Mouse (Mus musculus): ENCODE results near the gene Arhgap15. TPM values are rescaled to one million over a fixed set of nuclear protein-coding genes. Genes with fewer than 3 reads are reported as not detected.
"Not testable (repeated sequence)": the region's sequence is repeated elsewhere in the genome, so short reads cannot be mapped to it uniquely, and the experiment has no call there.

Gene Arhgap15
- polyA plus RNA-seq, 1 experiment = 1.7 TPM

- 26% methylated on average over 3 of the region's 3 CpGs for WGBS
- TF ChIP-seq CTCF (conservative IDR thresholded peaks at IDR 0.05; ENCODE audit: insufficient read depth, insufficient read length, low read depth, low read length) (no peak), POLR2A (IDR thresholded peaks at IDR 0.05; ENCODE audit: low read depth, low read length) (no peak)
- no peak for DNase-seq
- H3K27ac ChIP-seq (ENCODE audit: insufficient read depth, low read depth, low read length) = no peak overlapping the region
- no peaks in the 10 kb centered on the region for H3K36me3 ChIP-seq (ENCODE audit: control insufficient read depth, insufficient read depth, low read length)
- no peaks in the 10 kb centered on the region for H3K4me1 ChIP-seq (ENCODE audit: control insufficient read depth, insufficient read depth, low read length)
- H3K27me3 ChIP-seq (replicated peaks; ENCODE audit: control insufficient read depth, insufficient read depth, low read length) = no peaks in the 10 kb centered on the region
- no peak overlapping the region for H3K4me3 ChIP-seq (ENCODE audit: insufficient read depth, low read depth, low read length)
Observed at GRCm38 (mm10) chr2:43732396-43732795, 16.2 kb upstream of the Arhgap15 start.

- not testable (repeated sequence) for H3K27ac ChIP-seq (ENCODE audit: insufficient read depth, low read depth, low read length); H3K27me3 ChIP-seq (replicated peaks; ENCODE audit: control insufficient read depth, insufficient read depth, low read length); DNase-seq; H3K36me3 ChIP-seq (ENCODE audit: control insufficient read depth, insufficient read depth, low read length); H3K4me3 ChIP-seq (ENCODE audit: insufficient read depth, low read depth, low read length); H3K4me1 ChIP-seq (ENCODE audit: control insufficient read depth, insufficient read depth, low read length)
- 93% methylated on average over 4 of the region's 4 CpGs for WGBS
Observed at GRCm38 (mm10) chr2:43735071-43735470, 13.6 kb upstream of the Arhgap15 start.

DNA sequence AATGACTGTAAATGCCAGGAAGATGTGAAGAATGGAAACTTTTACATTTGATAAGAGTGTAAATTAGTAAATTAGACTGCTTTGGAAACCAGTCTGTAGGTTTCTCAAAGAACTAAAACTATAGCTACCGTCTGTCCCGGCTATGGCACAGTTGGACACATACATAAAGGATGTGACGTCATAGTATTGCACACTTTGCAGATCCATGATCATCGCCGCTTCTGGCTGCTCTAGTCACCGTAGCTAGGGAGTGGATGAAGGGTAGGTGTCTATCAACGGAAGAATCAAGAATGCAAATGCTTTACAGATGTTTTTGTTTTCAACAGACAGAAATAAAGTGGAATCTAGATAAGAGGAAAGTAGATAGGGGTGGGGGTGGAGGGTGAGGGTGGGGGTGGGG is 11.1 kb upstream of the Arhgap15 start:
- no peaks in the 10 kb centered on the region for H3K4me1 ChIP-seq (ENCODE audit: control insufficient read depth, insufficient read depth, low read length)
- no peaks in the 10 kb centered on the region for H3K27me3 ChIP-seq (replicated peaks; ENCODE audit: control insufficient read depth, insufficient read depth, low read length)
- 88% methylated on average over 7 of the region's 7 CpGs for WGBS
- no peak overlapping the region for H3K27ac ChIP-seq (ENCODE audit: insufficient read depth, low read depth, low read length)
- no peak for DNase-seq
- no peak for TF ChIP-seq CTCF (conservative IDR thresholded peaks at IDR 0.05; ENCODE audit: insufficient read depth, insufficient read length, low read depth, low read length)
- no peak for TF ChIP-seq POLR2A (IDR thresholded peaks at IDR 0.05; ENCODE audit: low read depth, low read length)
- H3K4me3 ChIP-seq (ENCODE audit: insufficient read depth, low read depth, low read length) = no peak overlapping the region
- no peaks in the 10 kb centered on the region for H3K36me3 ChIP-seq (ENCODE audit: control insufficient read depth, insufficient read depth, low read length)

GRCm38 (mm10) chr2:43738562-43739112 is 10.0 kb upstream of the Arhgap15 start:
- 85% methylated on average over 10 of the region's 10 CpGs for WGBS
- no peak for TF ChIP-seq CTCF (conservative IDR thresholded peaks at IDR 0.05; ENCODE audit: insufficient read depth, insufficient read length, low read depth, low read length)
- TF ChIP-seq POLR2A (IDR thresholded peaks at IDR 0.05; ENCODE audit: low read depth, low read length) = no peak
- H3K4me3 ChIP-seq (ENCODE audit: insufficient read depth, low read depth, low read length) = no peak overlapping the region
- DNase-seq = peak; percentile 11
- peak overlapping the region; percentile 41; the same call in 1 of the 2 replicates for H3K27ac ChIP-seq (ENCODE audit: insufficient read depth, low read depth, low read length)
- no peaks in the 10 kb centered on the region for H3K27me3 ChIP-seq (replicated peaks; ENCODE audit: control insufficient read depth, insufficient read depth, low read length)
- H3K36me3 ChIP-seq (ENCODE audit: control insufficient read depth, insufficient read depth, low read length) = no peaks in the 10 kb centered on the region
- H3K4me1 ChIP-seq (ENCODE audit: control insufficient read depth, insufficient read depth, low read length) = no peaks in the 10 kb centered on the region

DNA sequence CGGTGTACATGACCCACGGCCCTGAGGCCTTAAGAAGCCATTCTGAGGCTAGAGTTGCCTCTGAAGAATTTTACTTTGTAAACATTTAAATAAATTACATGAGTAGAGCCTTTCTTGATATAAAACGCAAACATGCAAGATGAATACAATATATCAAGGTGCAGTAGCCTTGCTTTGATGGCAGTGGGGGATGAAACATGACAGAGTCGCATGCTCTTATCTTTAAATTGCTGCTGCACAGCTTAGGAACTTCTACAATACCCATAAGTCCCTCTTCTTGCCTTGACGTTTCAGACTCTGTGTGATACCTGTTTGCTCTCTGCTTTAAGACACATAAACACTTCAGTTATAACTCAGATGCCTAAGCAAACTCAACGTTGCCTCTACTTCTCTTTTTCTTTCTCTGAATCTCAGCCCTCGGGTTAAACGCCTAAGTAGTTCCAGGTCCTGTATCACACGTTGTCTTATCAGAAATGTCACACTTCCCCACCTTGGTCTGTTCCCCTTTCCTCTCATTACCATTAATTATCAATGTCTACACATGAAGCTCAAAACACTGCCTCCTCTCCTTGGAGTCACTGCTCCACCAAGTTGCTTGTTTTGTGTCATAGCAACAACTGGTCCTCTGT is 9.3 kb upstream of the Arhgap15 start:
- no peak for DNase-seq
- Histone ChIP-seq H3K27ac (ENCODE audit: insufficient read depth, low read depth, low read length) (no peak overlapping the region), H3K4me3 (ENCODE audit: insufficient read depth, low read depth, low read length) (no peak overlapping the region), H3K27me3 (replicated peaks; ENCODE audit: control insufficient read depth, insufficient read depth, low read length) (no peaks in the 10 kb centered on the region), H3K4me1 (ENCODE audit: control insufficient read depth, insufficient read depth, low read length) (no peaks in the 10 kb centered on the region), H3K36me3 (ENCODE audit: control insufficient read depth, insufficient read depth, low read length) (no peaks in the 10 kb centered on the region)
- 79% methylated on average over 9 of the region's 9 CpGs for WGBS
- TF ChIP-seq CTCF (conservative IDR thresholded peaks at IDR 0.05; ENCODE audit: insufficient read depth, insufficient read length, low read depth, low read length) (no peak), POLR2A (IDR thresholded peaks at IDR 0.05; ENCODE audit: low read depth, low read length) (no peak)

DNA sequence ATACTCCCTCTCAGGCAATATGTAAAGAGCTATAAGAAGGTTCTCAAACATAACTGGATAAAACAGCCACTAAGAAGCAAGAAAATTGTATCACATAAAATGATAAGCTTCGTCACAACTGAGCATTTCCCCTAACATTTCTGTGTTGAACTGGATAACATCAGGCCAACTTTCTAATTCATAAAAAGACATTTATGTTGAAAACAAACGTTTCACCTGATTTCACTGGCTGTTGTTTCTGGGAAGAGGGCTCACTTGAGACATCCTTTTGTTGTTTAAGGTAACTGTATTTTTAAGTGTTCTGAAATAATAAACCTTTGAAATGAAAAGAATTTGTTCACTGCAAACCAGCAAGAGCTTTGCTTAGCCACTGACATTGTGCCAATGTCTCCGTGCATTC is 697 bp downstream of the Arhgap15 start:
- no peaks in the 10 kb centered on the region for H3K36me3 ChIP-seq (ENCODE audit: control insufficient read depth, insufficient read depth, low read length)
- 71% methylated on average over 3 of the region's 3 CpGs for WGBS
- TF ChIP-seq CTCF (conservative IDR thresholded peaks at IDR 0.05; ENCODE audit: insufficient read depth, insufficient read length, low read depth, low read length) (no peak), POLR2A (IDR thresholded peaks at IDR 0.05; ENCODE audit: low read depth, low read length) (no peak)
- H3K27ac ChIP-seq (ENCODE audit: insufficient read depth, low read depth, low read length) = no peak overlapping the region
- DNase-seq = no peak
- no peaks in the 10 kb centered on the region for H3K27me3 ChIP-seq (replicated peaks; ENCODE audit: control insufficient read depth, insufficient read depth, low read length)
- H3K4me1 ChIP-seq (ENCODE audit: control insufficient read depth, insufficient read depth, low read length) = no peaks in the 10 kb centered on the region
- no peak overlapping the region for H3K4me3 ChIP-seq (ENCODE audit: insufficient read depth, low read depth, low read length)

DNA sequence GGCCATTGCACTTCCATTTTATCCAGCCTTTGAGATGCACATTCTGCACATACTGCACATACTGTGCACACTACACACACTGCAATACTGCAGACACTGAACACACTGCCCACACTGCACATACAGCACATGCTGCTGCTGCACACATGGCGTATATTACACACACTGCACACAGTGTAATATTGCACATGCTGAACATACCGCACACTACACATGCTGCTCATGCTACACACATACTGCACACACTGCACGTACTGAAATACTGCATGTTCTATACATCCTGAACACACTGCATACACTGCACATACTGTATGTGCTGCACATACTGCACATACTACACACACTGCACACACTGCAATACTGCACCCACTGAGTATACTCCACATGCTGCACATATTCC is 7.3 kb downstream of the Arhgap15 start:
- Histone ChIP-seq H3K4me1 (ENCODE audit: control insufficient read depth, insufficient read depth, low read length) (no peaks in the 10 kb centered on the region), H3K27ac (ENCODE audit: insufficient read depth, low read depth, low read length) (no peak overlapping the region), H3K36me3 (ENCODE audit: control insufficient read depth, insufficient read depth, low read length) (no peaks in the 10 kb centered on the region), H3K4me3 (ENCODE audit: insufficient read depth, low read depth, low read length) (no peak overlapping the region), H3K27me3 (replicated peaks; ENCODE audit: control insufficient read depth, insufficient read depth, low read length) (no peaks in the 10 kb centered on the region)
- no peak for DNase-seq
- 95% methylated on average over 3 of the region's 3 CpGs for WGBS
- TF ChIP-seq POLR2A (IDR thresholded peaks at IDR 0.05; ENCODE audit: low read depth, low read length) = no peak
- TF ChIP-seq CTCF (conservative IDR thresholded peaks at IDR 0.05; ENCODE audit: insufficient read depth, insufficient read length, low read depth, low read length) = no peak

All from kidney, adult 2 months (tissue).